Mouse (Mus musculus): ENCODE measurements around the gene Zdhhc25. TPM values are rescaled to one million over a fixed set of nuclear protein-coding genes. Genes with fewer than 3 reads are reported as not detected.

Zdhhc25 gene
- not detected in 2 replicates for polyA plus RNA-seq (2015; fragmentation: Nextera tagmentation; extraction: Ambion mirVana)

DNA sequence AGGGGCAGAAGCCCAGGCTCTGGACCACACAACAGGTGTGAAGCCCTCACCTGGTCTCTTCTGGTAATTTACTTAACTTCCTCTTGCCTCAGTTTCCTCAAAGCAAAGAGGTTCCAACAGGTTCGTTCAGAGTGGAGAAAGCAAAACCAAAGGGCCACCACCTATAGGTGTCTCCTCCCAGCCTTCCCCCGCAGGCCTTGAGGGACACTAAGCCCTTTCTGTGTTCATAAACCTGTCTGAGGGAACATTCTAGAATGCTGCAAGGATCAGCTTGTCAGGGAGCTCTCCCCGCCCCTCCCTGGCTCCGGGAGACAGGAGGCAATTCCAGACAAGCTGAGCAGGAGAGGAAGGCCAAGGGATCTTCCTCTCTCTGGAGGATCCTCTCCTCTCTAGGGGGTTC, at the start of gene Zdhhc25:
Gene Zdhhc25, plus strand, starts transcription at position 301 of the 400 bp plus-strand sequence.

Other genes starting within 250 kb of the Zdhhc25 start
- 7.8 and 7.9 TPM in 2 replicates for gene Brd1, start 133.9 kb downstream of the Zdhhc25 start, polyA plus RNA-seq (2015; fragmentation: Nextera tagmentation; extraction: Ambion mirVana)
- gene Zbed4, start 151.4 kb downstream of the Zdhhc25 start, polyA plus RNA-seq (2015; fragmentation: Nextera tagmentation; extraction: Ambion mirVana), result 3.0 and 3.8 TPM in 2 replicates
- gene Alg12, start 219.0 kb downstream of the Zdhhc25 start, polyA plus RNA-seq (2015; fragmentation: Nextera tagmentation; extraction: Ambion mirVana), result 4.3 TPM in 2 replicates
- 16.2 and 23.9 TPM in 2 replicates for gene Creld2, start 219.3 kb downstream of the Zdhhc25 start, polyA plus RNA-seq (2015; fragmentation: Nextera tagmentation; extraction: Ambion mirVana)